Mouse (Mus musculus) heart, embryonic 16.5 days (tissue): ENCODE data around the gene Zfp65. TPM values are rescaled to one million over a fixed set of nuclear protein-coding genes. Genes with fewer than 3 reads are reported as not detected.
"Not testable (repeated sequence)": the region's sequence is repeated elsewhere in the genome, so short reads cannot be mapped to it uniquely, and the experiment has no call there.

Experiments
- ATAC-seq: fragments of 200-750 bp; cut with Nextera tagmentation; replicated peaks from 2 replicates; pipeline ENCODE4 v1.8.0; 2017; ENCODE audit warnings: moderate number of reproducible peaks; ENCODE audit not compliant: insufficient read depth, low FRiP score; ENCODE audit errors: extremely low read depth
- H3K27ac ChIP-seq: fragments of 300-500 bp; sonication (generic); 2 replicates; pipeline ENCODE4 v1.5.1; 2014; ENCODE audit warnings: mild to moderate bottlenecking, low read length, control low read depth, moderate library complexity
- H3K27me3 ChIP-seq: fragments of 300-500 bp; sonication (generic); 2 replicates; pipeline ENCODE4 v1.6.1; 2014; ENCODE audit warnings: low read length, mixed read lengths; ENCODE audit not compliant: control insufficient read depth, insufficient read depth
- H3K36me3 ChIP-seq: fragments of 300-500 bp; sonication (generic); 2 replicates; pipeline ENCODE4 v1.6.1; 2014; ENCODE audit not compliant: control insufficient read depth, insufficient read depth
- H3K4me1 ChIP-seq: fragments of 300-500 bp; sonication (generic); 2 replicates; pipeline ENCODE4 v1.6.1; 2014; ENCODE audit warnings: low read length, mixed read lengths; ENCODE audit not compliant: control insufficient read depth, insufficient read depth
- H3K4me2 ChIP-seq: fragments of 300-500 bp; sonication (generic); 2 replicates; pipeline ENCODE4 v1.6.1; 2014; ENCODE audit warnings: low read depth, mild to moderate bottlenecking, control low read depth, low read length
- H3K4me3 ChIP-seq: fragments of 300-500 bp; sonication (generic); 2 replicates; pipeline ENCODE4 v1.5.1; 2014; ENCODE audit warnings: mild to moderate bottlenecking, control low read depth, low read length
- H3K9ac ChIP-seq: fragments of 300-500 bp; sonication (generic); 2 replicates; pipeline ENCODE4 v1.6.1; 2014; ENCODE audit warnings: low read length, control low read depth
- H3K9me3 ChIP-seq: fragments of 300-500 bp; sonication (generic); replicated peaks from 2 replicates; pipeline ENCODE4 v1.6.1; 2016; ENCODE audit warnings: low read length; ENCODE audit not compliant: control insufficient read depth
- WGBS: fragments of 180-500 bp; shearing (Covaris S2); extraction: QIAGEN DNeasy Blood & Tissue Kit; methylation state at CpG from one replicate; pipeline ENCODE4 v1.1.7; 2014; 5-methylcytosine and 5-hydroxymethylcytosine counted together
- polyA plus RNA-seq: library from polyadenylated mRNA; unstranded; fragments of >200 nt; fragmentation: Nextera tagmentation; extraction: Ambion mirVana; gene quantifications from 2 replicates; pipeline ENCODE4 v1.2.1, GENCODE M21; 2015

The Zfp65 gene
- polyA plus RNA-seq, 1 experiment from 2014 or later, result 3.5 TPM

- H3K36me3 ChIP-seq, H3K4me1 ChIP-seq, H3K9me3 ChIP-seq, H3K27ac ChIP-seq, H3K27me3 ChIP-seq: not testable (repeated sequence)
- Histone ChIP-seq H3K9ac (peak overlapping the region; percentile 78; the same call in 1 of the 2 replicates), H3K4me2 (peak overlapping the region; percentile 82), H3K4me3 (peak overlapping the region; percentile 75)
- 42% methylated on average over 4 of the region's 4 CpGs for WGBS
- peak; percentile 75 for ATAC-seq
These were observed 468 bp upstream of the Zfp65 start for GRCm38 (mm10) chr13:67729441-67729840.

- H3K4me2 ChIP-seq, result peak overlapping the region; percentile 82
- WGBS, result 55% methylated on average over 1 of the region's 1 CpGs
- no peaks in the 10 kb centered on the region for H3K36me3 ChIP-seq
- H3K9ac ChIP-seq, result no peak overlapping the region
- H3K27me3 ChIP-seq, result no peaks in the 10 kb centered on the region
- no peak for ATAC-seq
- H3K9me3 ChIP-seq, result no peaks in the 10 kb centered on the region
- peak overlapping the region; percentile 75; the same call in 1 of the 2 replicates for H3K4me3 ChIP-seq
- H3K4me1 ChIP-seq, result peaks cover 7% of the 10 kb centered on the region
- H3K27ac ChIP-seq, result no peak overlapping the region
These were observed 867 bp downstream of the Zfp65 start for GRCm38 (mm10) chr13:67728106-67728505.

- not testable (repeated sequence) for H3K9me3 ChIP-seq, H3K27me3 ChIP-seq, H3K4me1 ChIP-seq, H3K4me3 ChIP-seq, H3K4me2 ChIP-seq, H3K9ac ChIP-seq, H3K27ac ChIP-seq, ATAC-seq, H3K36me3 ChIP-seq
- WGBS, result 49% methylated on average over 2 of the region's 2 CpGs
These were observed 3.6 kb downstream of the Zfp65 start for GRCm38 (mm10) chr13:67725331-67725730.

- Histone ChIP-seq H3K4me1 (peaks cover 8% of the 10 kb centered on the region), H3K4me3 (peak overlapping the region; percentile 65), H3K27ac (peak overlapping the region; percentile 15; the same call in 1 of the 2 replicates), H3K36me3 (no peaks in the 10 kb centered on the region), H3K27me3 (no peaks in the 10 kb centered on the region), H3K9me3 (no peaks in the 10 kb centered on the region), H3K9ac (peak overlapping the region; percentile 78), H3K4me2 (peak overlapping the region; percentile 87)
- 1% methylated on average over 17 of the region's 17 CpGs for WGBS
- ATAC-seq, result peak; percentile 95
These were observed 5.0 kb downstream of the Zfp65 start for GRCm38 (mm10) chr13:67723848-67724479.

- Histone ChIP-seq H3K9me3 (no peaks in the 10 kb centered on the region), H3K9ac (no peak within 1 kb of the TSS), H3K27ac (no peak within 1 kb of the TSS), H3K4me3 (no peak within 1 kb of the TSS), H3K4me2 (no peak within 1 kb of the TSS), H3K27me3 (no peaks in the 10 kb centered on the region), H3K36me3 (no peaks in the 10 kb centered on the region), H3K4me1 (no peaks in the 10 kb centered on the region)
- 70% methylated on average over 4 of the region's 4 CpGs for WGBS
- no peak for ATAC-seq
These were observed 42.0 kb downstream of the Zfp65 start, which contains the start of gene Zfp738 for GRCm38 (mm10) chr13:67686971-67687370. TSS of gene Zfp738 (minus strand) at chr13:67687071.

GRCm38 (mm10) chr13:67683841-67684240 is 45.1 kb downstream of the Zfp65 start:
- H3K36me3 ChIP-seq, ATAC-seq: not testable (repeated sequence)
- peak overlapping the region; percentile 83 for H3K4me3 ChIP-seq

GRCm38 (mm10) chr13:67682959-67683735 is 45.8 kb downstream of the Zfp65 start:
- not testable (repeated sequence) for H3K4me1 ChIP-seq, H3K27me3 ChIP-seq, H3K36me3 ChIP-seq, H3K9me3 ChIP-seq
- peak; percentile 100 for ATAC-seq
- WGBS, result 15% methylated on average over 16 of the region's 16 CpGs
- H3K27ac ChIP-seq, result 0 out of 2 replicates have a peak overlapping the region, but pooled peaks have one; percentile 51
- peak overlapping the region; percentile 83 for H3K4me3 ChIP-seq
- peak overlapping the region; percentile 74 for H3K4me2 ChIP-seq
- H3K9ac ChIP-seq, result peak overlapping the region; percentile 87

More at GRCm38 (mm10) chr13:67683841-67684240, 45.1 kb downstream of the Zfp65 start:
- H3K4me2 ChIP-seq, result peak overlapping the region; percentile 60
- H3K9ac ChIP-seq, result peak overlapping the region; percentile 71
- 73% methylated on average over 2 of the region's 2 CpGs for whole genome bisulfite sequencing
- not testable (repeated sequence) for H3K27me3 ChIP-seq, H3K4me1 ChIP-seq, H3K9me3 ChIP-seq, H3K27ac ChIP-seq

- H3K9ac ChIP-seq, result no peak overlapping the region
- H3K27ac ChIP-seq, result no peak overlapping the region
- H3K4me1 ChIP-seq, result no peaks in the 10 kb centered on the region
- no peaks in the 10 kb centered on the region for H3K27me3 ChIP-seq
- no peaks in the 10 kb centered on the region; the same call in 1 of the 2 replicates for H3K36me3 ChIP-seq
- H3K9me3 ChIP-seq, result no peaks in the 10 kb centered on the region
- WGBS, result 84% methylated on average over 2 of the region's 2 CpGs
- H3K4me2 ChIP-seq, result no peak overlapping the region
- H3K4me3 ChIP-seq, result no peak overlapping the region
- no peak for ATAC-seq
These were observed 54.1 kb downstream of the Zfp65 start for GRCm38 (mm10) chr13:67674902-67675301.
